Mouse (Mus musculus) forebrain, embryonic 14.5 days (tissue): ENCODE data around the gene Ovol3. TPM values are rescaled to one million over a fixed set of nuclear protein-coding genes. Genes with fewer than 3 reads are reported as not detected.

Experiments
- ATAC-seq: fragments of 200-750 bp; cut with Nextera tagmentation; 2 replicates; pipeline ENCODE4 v1.8.0; 2017; ENCODE audit warnings: mild to moderate bottlenecking, moderate library complexity
- DNase-seq: peaks from one replicate; pipeline ENCODE4 v3.0.0-alpha.2; 2015; ENCODE audit warnings: low spot score
- H3K27ac ChIP-seq: fragments of 300-500 bp; sonication (generic); 2 replicates; pipeline ENCODE4 v1.5.1; 2014; ENCODE audit warnings: low read depth, mild to moderate bottlenecking, control low read depth, low read length, moderate library complexity
- H3K27me3 ChIP-seq: fragments of 300-500 bp; sonication (generic); replicated peaks from 2 replicates; pipeline ENCODE4 v1.6.1; 2014; ENCODE audit warnings: low read length, control low read depth, mixed read lengths; ENCODE audit not compliant: control insufficient read depth, insufficient read depth
- H3K36me3 ChIP-seq: fragments of 300-500 bp; sonication (generic); 2 replicates; pipeline ENCODE4 v1.6.1; 2014; ENCODE audit warnings: low read length, control low read depth; ENCODE audit not compliant: control insufficient read depth, insufficient read depth
- H3K4me1 ChIP-seq: fragments of 300-500 bp; sonication (generic); 2 replicates; pipeline ENCODE4 v1.6.1; 2014; ENCODE audit warnings: antibody characterized with exemption, low read length, control low read depth; ENCODE audit not compliant: control insufficient read depth, insufficient read depth
- H3K4me2 ChIP-seq: fragments of 300-500 bp; sonication (generic); 2 replicates; pipeline ENCODE4 v1.6.1; 2014; ENCODE audit warnings: mild to moderate bottlenecking, control low read depth, low read length
- H3K4me3 ChIP-seq: fragments of 300-500 bp; sonication (generic); 2 replicates; pipeline ENCODE4 v1.5.1; 2014; ENCODE audit warnings: low read depth, low read length, control low read depth
- H3K9ac ChIP-seq: fragments of 300-500 bp; sonication (generic); 2 replicates; pipeline ENCODE4 v1.6.1; 2014; ENCODE audit warnings: mild to moderate bottlenecking, low read length, control low read depth, moderate library complexity
- H3K9me3 ChIP-seq: fragments of 300-500 bp; sonication (generic); replicated peaks from 2 replicates; pipeline ENCODE4 v1.6.1; 2016; ENCODE audit warnings: low read length, control low read depth, mixed read lengths; ENCODE audit not compliant: control insufficient read depth
- WGBS: fragments of 180-500 bp; shearing (Covaris S2); extraction: QIAGEN DNeasy Blood & Tissue Kit; methylation state at CpG from one replicate; pipeline ENCODE4 v1.1.7; 2014; 5-methylcytosine and 5-hydroxymethylcytosine counted together
- polyA plus RNA-seq: library from polyadenylated mRNA; unstranded; fragments of >200 nt; fragmentation: Nextera tagmentation; extraction: Ambion mirVana; gene quantifications from 2 replicates; pipeline ENCODE4 v1.2.1, GENCODE M21; 2014

Ovol3 gene
- polyA plus RNA-seq, 1 experiment from 2014 or later = not detected

DNA sequence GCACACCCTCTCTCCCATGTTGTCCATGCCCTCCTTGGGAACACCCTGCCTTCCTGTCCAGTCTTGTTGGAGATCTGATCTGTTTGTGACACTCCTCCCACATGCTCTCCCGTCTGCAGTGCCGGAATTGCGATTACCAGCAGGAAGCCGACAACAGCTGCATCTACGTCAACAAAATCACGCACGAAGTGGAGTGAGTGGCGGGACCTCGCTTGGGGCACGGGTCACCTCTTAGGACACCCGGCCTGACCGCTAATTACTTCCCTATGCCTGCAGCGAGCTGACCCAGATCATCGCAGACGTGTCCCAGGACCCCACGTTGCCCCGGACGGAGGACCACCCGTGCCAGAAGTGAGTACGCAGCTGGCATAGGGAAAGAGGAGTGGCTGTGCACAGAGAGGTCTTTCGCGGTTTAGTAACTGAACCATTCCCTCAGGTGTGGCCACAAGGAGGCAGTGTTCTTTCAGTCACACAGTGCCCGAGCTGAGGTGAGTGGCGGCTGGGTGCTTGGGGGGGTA lies 2.8 kb downstream of the Ovol3 start:
- WGBS = 8% methylated on average over 24 of the region's 24 CpGs
- Histone ChIP-seq H3K9me3 (no peaks in the 10 kb centered on the region), H3K27me3 (no peaks in the 10 kb centered on the region), H3K4me2 (peak overlapping the region; percentile 75), H3K27ac (peak overlapping the region; percentile 96), H3K9ac (peak overlapping the region; percentile 74), H3K4me1 (peaks cover 12% of the 10 kb centered on the region), H3K36me3 (peaks cover 36% of the 10 kb centered on the region), H3K4me3 (peak overlapping the region; percentile 69)
- ATAC-seq (no peak), DNase-seq (peak; percentile 51)

DNA sequence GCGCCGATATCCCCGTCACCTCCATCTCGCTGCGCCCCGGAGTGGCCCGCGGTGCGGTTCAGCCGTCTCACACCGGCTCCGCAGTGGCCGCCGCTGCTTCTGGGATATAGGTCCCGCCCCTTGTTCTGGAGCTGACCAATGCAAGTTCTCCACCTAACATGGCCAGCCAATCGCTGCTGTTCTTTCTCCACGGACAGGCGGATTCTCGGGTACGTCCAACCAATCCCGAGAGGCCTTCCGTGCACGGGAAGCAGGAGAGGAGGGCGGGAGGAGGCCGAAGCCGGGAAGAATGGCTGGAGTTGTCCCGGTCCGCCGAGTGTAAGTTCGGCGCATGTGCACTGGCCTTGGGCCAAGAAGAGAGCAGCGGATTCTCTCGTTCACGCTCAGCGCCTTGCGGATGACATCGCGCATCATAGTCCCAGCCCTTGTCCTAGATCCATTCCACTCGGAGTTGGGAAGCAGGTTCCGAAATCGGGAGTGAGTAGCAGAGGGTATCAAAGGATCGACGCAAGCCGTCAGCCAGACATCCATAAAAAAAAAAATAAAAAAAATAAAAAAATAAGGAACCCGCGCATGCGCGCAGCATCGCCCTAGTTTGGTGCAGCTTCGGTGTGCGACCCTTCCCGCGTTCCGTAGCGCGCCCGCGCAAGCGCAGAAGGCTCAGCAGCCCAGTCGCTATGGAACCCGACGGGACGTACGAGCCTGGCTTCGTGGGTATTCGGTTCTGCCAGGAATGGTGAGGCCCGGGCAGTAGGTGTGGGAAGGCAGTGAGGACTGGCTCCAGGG lies 3.7 kb downstream of the Ovol3 start, which contains the start of the genes Polr2i and Tbcb:
Polr2i (plus strand) TSS at position 280 of the 786 bp plus-strand sequence.
Tbcb (minus strand) TSS at position 604 of the 786 bp plus-strand sequence.
- no peaks in the 10 kb centered on the region for H3K9me3 ChIP-seq
- no peaks in the 10 kb centered on the region for H3K27me3 ChIP-seq
- peak within 1 kb of the TSS; percentile 74 for H3K9ac ChIP-seq
- under 1% methylated on average over 67 of the region's 67 CpGs for WGBS
- H3K4me1 ChIP-seq = peaks cover 12% of the 10 kb centered on the region
- H3K4me2 ChIP-seq = peak within 1 kb of the TSS; percentile 75
- DNase-seq = peak; percentile 99
- peak within 1 kb of the TSS; percentile 96 for H3K27ac ChIP-seq
- H3K36me3 ChIP-seq = peaks cover 44% of the 10 kb centered on the region
- peak within 1 kb of the TSS; percentile 69 for H3K4me3 ChIP-seq
- peak; percentile 96 for ATAC-seq

DNA sequence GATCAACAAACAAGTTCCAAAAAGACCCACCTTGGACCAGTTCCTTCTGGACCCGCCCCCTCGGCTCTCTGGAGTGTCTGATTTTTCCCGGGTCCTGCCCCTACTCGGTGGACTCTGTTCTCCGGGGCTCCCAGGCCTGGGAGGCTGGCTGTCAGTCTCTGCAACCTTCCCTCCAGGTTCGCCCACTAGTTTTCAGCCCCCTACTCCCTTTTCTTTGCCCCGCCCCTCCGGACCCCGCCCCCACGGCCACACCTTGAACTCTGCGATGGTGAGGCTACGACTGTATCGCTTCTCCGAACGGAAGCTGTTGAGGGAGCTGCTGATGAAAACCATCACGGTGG lies 4.2 kb downstream of the Ovol3 start:
- DNase-seq (no peak), ATAC-seq (peak; percentile 42; the same call in 1 of the 2 replicates)
- Histone ChIP-seq H3K36me3 (peaks cover 50% of the 10 kb centered on the region), H3K27ac (peak overlapping the region; percentile 96; the same call in 1 of the 2 replicates), H3K27me3 (no peaks in the 10 kb centered on the region), H3K9ac (peak overlapping the region; percentile 68), H3K4me2 (peak overlapping the region; percentile 71), H3K9me3 (no peaks in the 10 kb centered on the region), H3K4me3 (peak overlapping the region; percentile 69), H3K4me1 (peaks cover 12% of the 10 kb centered on the region)
- WGBS = 0% methylated on average over 16 of the region's 16 CpGs

DNA sequence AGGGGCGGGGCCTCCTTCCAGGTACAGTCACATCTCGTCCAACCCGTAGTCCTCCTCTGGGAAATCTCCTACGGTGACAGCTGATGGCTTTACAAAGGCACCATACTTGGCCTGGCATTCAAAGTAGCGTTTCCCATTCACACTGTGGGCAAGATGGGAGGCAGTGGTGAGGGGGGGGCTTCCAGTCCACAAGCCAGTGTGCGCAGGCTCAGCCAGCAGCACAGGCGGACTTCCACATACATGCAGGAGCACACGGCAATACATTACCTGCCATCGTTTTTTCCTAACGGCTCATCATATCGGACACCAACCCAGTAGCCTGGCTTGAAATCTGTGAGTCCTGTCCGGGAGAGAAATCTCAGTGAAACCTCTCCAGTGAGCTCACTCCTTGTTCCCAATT lies 11.3 kb downstream of the Ovol3 start:
- Histone ChIP-seq H3K9me3 (no peaks in the 10 kb centered on the region), H3K4me2 (no peak overlapping the region), H3K9ac (no peak overlapping the region), H3K4me3 (no peak overlapping the region), H3K4me1 (peaks cover 5% of the 10 kb centered on the region; the same call in 1 of the 2 replicates), H3K27me3 (no peaks in the 10 kb centered on the region), H3K27ac (no peak overlapping the region), H3K36me3 (peaks cover 51% of the 10 kb centered on the region)
- ATAC-seq (no peak), DNase-seq (no peak)
- WGBS = 93% methylated on average over 12 of the region's 12 CpGs

DNA sequence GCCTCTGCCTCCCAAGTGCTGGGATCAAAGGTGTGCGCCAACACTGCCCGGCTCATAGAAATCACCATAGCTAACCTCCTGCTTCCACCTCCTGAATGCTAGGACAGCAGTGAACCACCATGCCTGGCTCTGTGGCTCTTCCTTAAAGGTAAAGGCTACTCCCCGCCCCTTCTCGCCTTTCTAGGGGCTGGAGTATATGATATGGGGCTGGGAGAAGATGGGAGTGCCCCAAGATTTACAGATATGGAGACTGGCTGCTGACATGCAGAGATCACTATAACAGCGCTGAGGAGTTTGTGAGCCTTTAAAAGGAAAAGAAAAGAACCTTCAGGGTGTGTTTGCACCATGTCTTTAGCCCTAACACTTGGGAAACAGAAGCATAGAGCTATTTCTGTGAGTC lies 13.3 kb downstream of the Ovol3 start:
- WGBS = 95% methylated on average over 5 of the region's 5 CpGs
- no peak overlapping the region for H3K4me3 ChIP-seq
- no peaks in the 10 kb centered on the region for H3K27me3 ChIP-seq
- no peaks in the 10 kb centered on the region for H3K9me3 ChIP-seq
- H3K9ac ChIP-seq = no peak overlapping the region
- peaks cover 40% of the 10 kb centered on the region for H3K36me3 ChIP-seq
- DNase-seq = no peak
- H3K4me2 ChIP-seq = no peak overlapping the region
- H3K4me1 ChIP-seq = peaks cover 7% of the 10 kb centered on the region; the same call in 1 of the 2 replicates
- no peak overlapping the region for H3K27ac ChIP-seq
- ATAC-seq = no peak

DNA sequence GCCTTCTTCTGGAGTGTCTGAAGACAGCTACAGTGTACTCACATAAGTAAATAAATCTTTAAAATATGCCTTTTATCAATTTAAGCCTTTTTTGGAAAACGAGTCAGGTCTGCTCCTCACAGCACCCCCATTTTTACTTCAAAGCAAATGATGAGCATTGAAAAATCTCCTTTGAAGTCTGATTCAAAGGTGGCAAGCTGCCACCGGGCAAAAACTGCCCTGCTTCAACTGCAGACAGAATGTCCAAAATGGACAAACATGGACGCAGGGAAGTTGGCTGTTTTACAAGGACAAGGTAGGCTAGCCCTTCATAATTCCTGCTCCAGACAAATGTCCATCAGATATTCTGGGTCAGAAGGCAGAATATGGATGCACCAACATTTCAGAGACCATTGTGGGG lies 14.1 kb downstream of the Ovol3 start:
- Histone ChIP-seq H3K9me3 (no peaks in the 10 kb centered on the region), H3K27me3 (no peaks in the 10 kb centered on the region), H3K9ac (no peak overlapping the region), H3K27ac (no peak overlapping the region), H3K4me2 (no peak overlapping the region), H3K4me1 (peaks cover 7% of the 10 kb centered on the region; the same call in 1 of the 2 replicates), H3K36me3 (peaks cover 33% of the 10 kb centered on the region), H3K4me3 (no peak overlapping the region)
- DNase-seq (no peak), ATAC-seq (no peak)
- 81% methylated on average over 3 of the region's 3 CpGs for WGBS

DNA sequence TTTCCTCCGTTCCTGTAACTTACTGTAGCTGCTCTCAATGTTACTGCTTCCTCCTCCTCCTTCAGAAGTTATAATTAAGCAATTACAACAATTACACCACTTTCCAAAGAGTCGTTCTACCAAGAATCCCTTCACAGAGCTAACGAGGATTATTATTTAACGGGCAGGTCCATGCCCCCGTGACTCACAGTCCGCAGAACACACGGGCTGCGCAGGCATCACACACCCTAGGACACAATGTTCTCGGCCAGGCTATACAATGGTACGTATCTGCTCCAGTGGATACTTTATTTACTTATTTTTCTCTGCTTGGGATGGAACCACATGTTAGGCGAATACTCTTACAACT lies 15.5 kb downstream of the Ovol3 start:
- ATAC-seq (no peak), DNase-seq (peak; percentile 28)
- Histone ChIP-seq H3K36me3 (peaks cover 20% of the 10 kb centered on the region), H3K9me3 (no peaks in the 10 kb centered on the region), H3K27ac (0 out of 2 replicates have a peak overlapping the region, but pooled peaks have one; percentile 11), H3K4me2 (peak overlapping the region; percentile 80), H3K4me3 (peak overlapping the region; percentile 35), H3K27me3 (no peaks in the 10 kb centered on the region), H3K4me1 (peaks cover 7% of the 10 kb centered on the region; the same call in 1 of the 2 replicates), H3K9ac (peak overlapping the region; percentile 58)
- WGBS = 13% methylated on average over 11 of the region's 11 CpGs

DNA sequence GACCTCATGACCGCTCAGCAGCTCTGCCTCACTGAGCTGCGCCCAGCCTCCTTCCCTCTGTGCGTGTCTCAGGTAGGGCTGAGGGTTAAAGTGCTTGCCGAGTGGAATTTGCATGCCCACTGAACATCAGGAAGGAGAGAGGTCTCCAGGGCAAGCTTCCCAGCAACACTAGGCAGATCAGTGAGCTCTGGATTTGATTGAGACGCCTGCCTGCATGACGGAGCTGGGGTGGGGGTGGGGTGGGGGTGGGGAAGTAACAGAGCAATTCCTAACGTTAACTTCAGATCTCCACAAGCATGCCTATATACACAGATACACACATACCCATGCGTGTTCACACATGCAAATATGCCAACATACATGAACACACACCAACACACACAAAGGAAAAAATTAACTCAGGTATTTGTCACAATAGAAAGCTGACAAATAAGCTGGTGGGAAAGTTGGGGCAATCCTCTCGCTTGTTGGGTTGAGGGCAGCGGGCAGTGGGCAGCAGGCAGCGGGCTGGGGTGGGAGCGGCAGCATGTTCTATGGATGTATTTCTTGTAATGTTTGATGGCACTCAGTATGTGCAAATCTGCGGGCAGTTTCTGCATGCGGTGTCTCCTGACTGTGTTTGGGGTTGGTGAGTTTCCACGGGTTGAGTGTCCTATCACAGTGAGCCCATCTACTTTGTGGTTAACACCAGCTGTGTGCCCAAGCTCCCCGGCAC lies 16.1 kb downstream of the Ovol3 start:
- ATAC-seq = peak; percentile 35; the same call in 1 of the 2 replicates
- Histone ChIP-seq H3K36me3 (peaks cover 15% of the 10 kb centered on the region), H3K4me1 (peaks cover 7% of the 10 kb centered on the region; the same call in 1 of the 2 replicates), H3K4me3 (peak overlapping the region; percentile 35), H3K27ac (peak overlapping the region; percentile 27; the same call in 1 of the 2 replicates), H3K9ac (peak overlapping the region; percentile 58), H3K4me2 (peak overlapping the region; percentile 80), H3K9me3 (no peaks in the 10 kb centered on the region), H3K27me3 (no peaks in the 10 kb centered on the region)
- WGBS = 5% methylated on average over 16 of the region's 16 CpGs
- peak; percentile 80 for DNase-seq
